Mouse (Mus musculus): ENCODE data around the gene Ssx2ip.

Ssx2ip gene

GRCm38 (mm10) chr3:146404311-146405201 is at the start of gene Ssx2ip:
TSS of gene Ssx2ip (plus strand) at chr3:146404642.
- DNase-seq = peak; percentile 98

GRCm38 (mm10) chr3:146355146-146355545 is 49.3 kb upstream of the Ssx2ip start:
- DNase-seq = no peak

- no peak for DNase-seq
Observed at GRCm38 (mm10) chr3:146365471-146365870, 39.0 kb upstream of the Ssx2ip start.

GRCm38 (mm10) chr3:146367058-146367457 is 37.4 kb upstream of the Ssx2ip start:
- no peak for DNase-seq

- no peak for DNase-seq
Observed at GRCm38 (mm10) chr3:146370553-146371095, 33.8 kb upstream of the Ssx2ip start.

GRCm38 (mm10) chr3:146371201-146371600 is 33.2 kb upstream of the Ssx2ip start:
- no peak for DNase-seq

GRCm38 (mm10) chr3:146374596-146375175 is 29.8 kb upstream of the Ssx2ip start:
- no peak for DNase-seq

GRCm38 (mm10) chr3:146375224-146375657 is 29.2 kb upstream of the Ssx2ip start:
- DNase-seq = no peak

GRCm38 (mm10) chr3:146376337-146377130 is 27.9 kb upstream of the Ssx2ip start:
- DNase-seq = no peak

DNA sequence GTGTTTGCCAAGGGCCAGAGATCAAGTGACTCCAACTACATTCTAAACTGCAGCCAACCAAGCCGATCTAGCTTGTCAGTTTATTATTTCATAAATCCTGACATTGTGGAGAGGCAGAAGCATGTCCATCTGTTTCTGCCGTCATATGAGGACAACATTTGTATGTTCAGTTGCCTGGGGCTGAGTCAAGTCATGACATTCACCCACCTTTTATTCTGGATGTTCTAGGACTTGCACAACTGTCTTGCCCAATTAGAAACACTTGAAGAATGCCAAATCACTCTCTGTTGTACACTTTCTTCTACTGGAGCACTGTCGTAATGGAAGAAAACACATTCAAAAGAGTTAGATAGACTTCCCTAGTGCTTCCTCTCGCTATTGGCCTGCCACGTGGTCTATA is 27.2 kb upstream of the Ssx2ip start:
- DNase-seq = no peak

- DNase-seq = no peak
Observed at GRCm38 (mm10) chr3:146378753-146379152, 25.7 kb upstream of the Ssx2ip start.

- no peak for DNase-seq
Observed at GRCm38 (mm10) chr3:146379740-146380466, 24.5 kb upstream of the Ssx2ip start.

- DNase-seq = no peak
Observed at GRCm38 (mm10) chr3:146380874-146381273, 23.6 kb upstream of the Ssx2ip start.

- no peak for DNase-seq
Observed at GRCm38 (mm10) chr3:146381471-146381870, 23.0 kb upstream of the Ssx2ip start.

DNA sequence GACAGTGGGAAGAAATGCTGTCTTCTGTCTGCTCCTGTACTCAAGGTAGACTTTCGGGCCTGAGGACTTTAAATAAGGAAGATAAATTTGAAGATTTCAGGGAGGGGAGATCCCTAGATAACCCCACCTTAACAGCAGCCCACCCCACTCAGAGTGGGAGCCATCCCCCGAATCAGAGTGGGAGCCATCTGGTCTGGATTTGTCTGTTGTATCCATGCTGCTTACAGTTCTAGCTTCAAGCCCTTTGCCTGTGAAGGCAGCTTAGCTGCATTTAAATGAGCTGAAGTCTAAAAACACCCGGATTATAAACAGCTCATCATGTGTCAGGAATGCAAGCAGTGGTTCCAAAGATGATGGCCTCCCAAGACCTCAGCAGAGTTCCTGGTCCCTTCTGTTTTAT is 17.6 kb upstream of the Ssx2ip start:
- no peak for DNase-seq

DNA sequence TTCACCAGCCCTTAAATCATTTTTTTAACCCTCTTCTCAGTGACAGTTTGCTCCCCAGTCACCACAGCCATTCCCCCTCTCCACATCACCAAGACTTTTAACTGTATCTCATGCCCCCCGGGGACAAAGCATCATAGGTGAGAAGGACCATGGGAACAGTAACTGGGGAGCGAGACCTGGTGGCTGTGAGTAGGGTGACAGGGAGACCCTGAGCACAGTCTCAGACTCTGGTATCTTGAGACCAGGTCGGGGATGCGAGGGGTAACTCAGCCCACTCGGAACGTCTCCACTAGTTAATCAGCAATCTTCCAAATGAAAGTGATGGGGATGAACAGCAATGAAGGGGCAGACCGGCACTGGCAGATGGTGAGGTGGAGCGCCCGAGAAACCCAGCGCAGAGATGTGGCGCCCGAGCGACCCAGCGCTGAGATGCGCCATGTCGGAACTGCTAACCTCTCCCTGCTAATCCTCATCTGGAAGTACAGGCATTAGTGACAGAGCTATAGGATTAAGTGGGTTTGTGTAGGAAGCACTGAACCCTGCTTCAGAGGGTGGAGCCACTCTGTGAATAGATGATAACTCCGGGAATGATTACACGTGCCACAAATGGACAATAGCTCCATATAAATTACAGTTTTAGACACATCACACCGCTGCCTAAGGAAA is 11.7 kb upstream of the Ssx2ip start:
- no peak for DNase-seq

DNA sequence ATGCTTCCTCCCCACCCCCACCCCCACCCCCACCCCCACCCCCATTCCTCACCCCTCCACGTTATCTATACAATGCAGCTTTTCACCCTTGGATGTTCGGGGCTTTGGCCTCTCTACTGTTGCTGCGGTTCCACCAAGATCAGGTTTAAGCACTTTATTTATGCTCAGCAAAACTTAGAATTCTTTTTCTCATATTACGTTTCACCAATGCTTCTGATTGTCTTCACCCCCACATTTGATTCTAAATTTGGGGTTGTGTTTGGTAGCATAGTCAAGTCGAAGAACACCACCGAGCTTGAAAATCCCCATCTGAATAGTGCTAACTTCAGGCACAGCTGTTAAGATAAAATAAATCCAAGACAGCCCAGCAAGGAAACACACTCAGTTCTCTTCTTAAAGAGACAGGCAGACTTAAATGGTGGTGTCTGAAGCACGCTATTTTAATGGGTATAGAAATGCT is 10.8 kb upstream of the Ssx2ip start:
- DNase-seq = no peak

DNA sequence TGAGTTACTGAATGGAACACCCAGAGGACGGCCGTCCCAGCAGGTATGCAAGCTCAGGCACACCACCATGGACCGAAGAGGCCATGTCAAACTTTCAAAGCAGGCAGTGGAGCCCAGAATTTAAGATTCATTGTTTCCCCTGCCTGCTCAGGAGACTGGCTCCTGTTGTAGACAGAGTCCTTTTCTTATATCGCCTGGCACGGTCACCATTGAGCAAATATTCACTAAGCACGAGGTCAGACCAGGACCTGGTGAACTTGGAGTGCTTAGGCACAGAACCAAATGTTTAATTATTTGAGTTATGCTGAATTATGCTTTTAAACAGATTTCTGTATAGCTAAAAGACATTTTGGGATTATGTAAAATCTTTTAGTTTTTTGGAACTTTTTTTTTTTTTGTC is 8.2 kb upstream of the Ssx2ip start:
- DNase-seq = no peak

DNA sequence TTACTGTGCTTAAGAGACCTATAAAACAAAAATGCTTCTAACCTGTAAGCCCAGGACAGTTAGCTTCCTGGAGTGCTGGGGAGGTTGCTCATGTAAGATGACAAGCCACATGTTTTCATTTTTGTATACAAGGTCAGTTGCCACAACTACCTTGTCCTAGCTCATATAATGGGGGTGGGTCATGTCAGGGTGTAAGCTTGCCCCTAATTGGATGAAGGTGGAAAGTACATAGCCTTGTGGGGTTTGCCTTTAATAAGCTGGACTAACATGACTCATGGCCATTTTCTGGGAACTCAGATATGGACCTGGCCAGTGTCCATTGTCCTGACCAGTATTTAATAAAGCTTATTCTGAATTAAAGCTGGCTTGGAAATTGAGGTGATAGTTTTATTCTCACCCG is 7.5 kb upstream of the Ssx2ip start:
- DNase-seq = no peak

GRCm38 (mm10) chr3:146397847-146398246 is 6.6 kb upstream of the Ssx2ip start:
- no peak for DNase-seq

DNA sequence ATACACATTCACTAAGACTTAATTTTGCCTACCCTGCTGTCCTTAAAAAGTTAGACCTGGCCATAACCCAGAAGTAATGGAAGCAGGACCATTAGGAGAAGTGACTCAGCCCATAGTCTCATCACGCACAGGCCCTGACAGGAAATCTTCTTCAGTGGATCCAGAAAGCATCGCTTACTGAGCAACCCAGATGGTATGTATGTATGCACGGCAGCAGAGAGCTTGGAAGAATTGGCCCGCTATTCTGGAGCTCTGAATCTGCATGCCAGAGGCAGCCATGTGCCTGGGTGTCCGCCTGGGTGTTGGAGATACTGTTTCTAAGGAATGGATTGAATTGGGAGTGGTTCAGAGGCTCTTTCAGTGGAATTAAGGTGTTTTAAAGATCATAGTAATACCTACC is 5.2 kb upstream of the Ssx2ip start:
- no peak for DNase-seq

GRCm38 (mm10) chr3:146403770-146404169 is 672 bp upstream of the Ssx2ip start:
- DNase-seq = no peak

All from thymus, postnatal 14 days (tissue).